Mouse (Mus musculus) liver, postnatal 0 days (tissue): Measurements from ENCODE around the gene Tmem131l. TPM values are rescaled to one million over a fixed set of nuclear protein-coding genes. Genes with fewer than 3 reads are reported as not detected.

Source experiments
- ATAC-seq: fragments of 200-750 bp; cut with Nextera tagmentation; 2 replicates; pipeline ENCODE4 v1.8.0; 2017; ENCODE audit warnings: mild to moderate bottlenecking, moderate library complexity
- DNase-seq: peaks from one replicate; pipeline ENCODE4 v3.0.0-alpha.2; 2016
- H3K27ac ChIP-seq: fragments of 300-500 bp; sonication (generic); 2 replicates; pipeline ENCODE4 v1.5.1; 2014; ENCODE audit warnings: antibody characterized with exemption, moderate library complexity, mild to moderate bottlenecking, low read depth
- H3K27me3 ChIP-seq: fragments of 300-500 bp; sonication (generic); 2 replicates; pipeline ENCODE4 v1.6.1; 2014; ENCODE audit warnings: low read length, control low read depth, mixed read lengths; ENCODE audit not compliant: insufficient read depth
- H3K36me3 ChIP-seq: fragments of 300-500 bp; sonication (generic); replicated peaks from 2 replicates; pipeline ENCODE4 v1.6.1; 2014; ENCODE audit warnings: mild to moderate bottlenecking, control low read depth, low read length, moderate library complexity, mixed read lengths; ENCODE audit not compliant: insufficient read depth
- H3K4me1 ChIP-seq: fragments of 300-500 bp; sonication (generic); 2 replicates; pipeline ENCODE4 v1.6.1; 2014; ENCODE audit warnings: antibody characterized with exemption, mild to moderate bottlenecking, control low read depth; ENCODE audit not compliant: insufficient read depth
- H3K4me2 ChIP-seq: fragments of 300-500 bp; sonication (generic); 2 replicates; pipeline ENCODE4 v1.6.1; 2014; ENCODE audit warnings: low read depth, mild to moderate bottlenecking, low read length, moderate library complexity, mixed read lengths
- H3K4me3 ChIP-seq: fragments of 300-500 bp; sonication (generic); 2 replicates; pipeline ENCODE4 v1.5.1; 2014; ENCODE audit warnings: low read depth, low read length
- H3K9ac ChIP-seq: fragments of 300-500 bp; sonication (generic); replicated peaks from 2 replicates; pipeline ENCODE4 v1.6.1; 2014; ENCODE audit warnings: mild to moderate bottlenecking, moderate library complexity
- H3K9me3 ChIP-seq: fragments of 300-500 bp; sonication (generic); 2 replicates; pipeline ENCODE4 v1.6.1; 2016; ENCODE audit warnings: mild to moderate bottlenecking, control low read depth, low read length, mixed read lengths
- CTCF ChIP-seq: sonication (generic); IDR thresholded peaks from 2 replicates; pipeline ENCODE4 v1.5.1; 2016; ENCODE audit warnings: antibody characterized with exemption, low read depth
- EP300 ChIP-seq: IDR thresholded peaks from 2 replicates; pipeline ENCODE4 v1.6.1; 2016; ENCODE audit warnings: antibody characterized with exemption, low read depth, mild to moderate bottlenecking
- WGBS: fragments of 180-500 bp; shearing (Covaris S2); extraction: QIAGEN DNeasy Blood & Tissue Kit; methylation state at CpG from one replicate; pipeline ENCODE4 v1.1.7; 2014; ENCODE audit not compliant: insufficient replicate concordance; 5-methylcytosine and 5-hydroxymethylcytosine counted together
- polyA plus RNA-seq: library from polyadenylated mRNA; unstranded; fragments of >200 nt; fragmentation: Nextera tagmentation; extraction: Ambion mirVana; gene quantifications from 2 replicates; pipeline ENCODE4 v1.2.1, GENCODE M21; 2015

Gene Tmem131l
- polyA plus RNA-seq, 1 experiment from 2014 or later, result 19.1 TPM

DNA sequence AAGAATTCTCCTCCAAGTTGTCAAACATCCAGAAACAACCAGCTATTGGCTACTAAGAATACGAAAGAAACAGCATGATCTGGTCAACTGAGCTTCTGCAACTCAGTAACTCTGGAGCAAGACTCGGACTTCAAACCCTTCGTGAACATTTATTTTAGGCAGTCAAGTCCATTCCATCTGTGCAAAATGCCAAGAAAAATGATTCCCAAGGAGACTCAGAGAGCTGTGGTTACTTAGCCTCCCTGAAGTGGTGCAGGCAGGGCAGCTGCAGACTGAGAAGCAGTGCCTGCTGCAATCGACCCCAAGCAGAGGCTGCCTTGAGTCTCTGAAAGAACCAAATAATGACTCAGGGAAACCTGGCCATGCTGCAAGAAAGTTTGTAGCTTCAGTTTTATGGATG is 98.1 kb downstream of the Tmem131l start:
- Histone ChIP-seq H3K4me1 (no peaks in the 10 kb centered on the region), H3K9ac (no peak overlapping the region), H3K27me3 (no peaks in the 10 kb centered on the region), H3K27ac (no peak overlapping the region), H3K4me3 (no peak overlapping the region), H3K4me2 (no peak overlapping the region), H3K36me3 (peaks cover 51% of the 10 kb centered on the region), H3K9me3 (no peaks in the 10 kb centered on the region)
- 79% methylated on average over 4 of the region's 4 CpGs for WGBS
- DNase-seq (no peak), ATAC-seq (no peak)
- TF ChIP-seq CTCF (no peak), EP300 (no peak)

DNA sequence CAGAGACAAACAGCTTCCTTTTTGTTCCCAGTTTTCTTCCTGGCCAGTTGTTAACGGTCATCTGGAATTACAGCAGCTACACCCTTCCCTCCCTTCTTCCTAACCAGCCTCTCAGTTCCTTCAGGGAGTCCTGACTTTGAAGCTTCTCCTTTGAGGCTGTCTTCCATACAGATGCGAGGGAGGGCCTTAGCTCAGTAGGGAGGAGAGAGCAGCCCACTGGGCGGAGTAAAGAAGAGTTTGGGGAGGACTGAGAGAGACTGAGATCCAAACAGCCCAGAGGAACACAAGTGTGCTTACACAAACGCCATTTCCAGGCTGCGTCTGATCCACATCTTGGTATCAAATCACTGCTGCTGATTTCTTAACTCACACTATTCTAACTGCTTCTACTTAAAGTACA is 101.1 kb downstream of the Tmem131l start:
- no peak overlapping the region for H3K4me2 ChIP-seq
- no peaks in the 10 kb centered on the region for H3K27me3 ChIP-seq
- 81% methylated on average over 5 of the region's 5 CpGs for WGBS
- no peak for ATAC-seq
- DNase-seq, result no peak
- peaks cover 71% of the 10 kb centered on the region for H3K36me3 ChIP-seq
- no peak overlapping the region for H3K27ac ChIP-seq
- H3K9ac ChIP-seq, result no peak overlapping the region
- H3K4me1 ChIP-seq, result no peaks in the 10 kb centered on the region
- no peak overlapping the region for H3K4me3 ChIP-seq
- TF ChIP-seq CTCF, result no peak
- no peak for TF ChIP-seq EP300
- H3K9me3 ChIP-seq, result no peaks in the 10 kb centered on the region

DNA sequence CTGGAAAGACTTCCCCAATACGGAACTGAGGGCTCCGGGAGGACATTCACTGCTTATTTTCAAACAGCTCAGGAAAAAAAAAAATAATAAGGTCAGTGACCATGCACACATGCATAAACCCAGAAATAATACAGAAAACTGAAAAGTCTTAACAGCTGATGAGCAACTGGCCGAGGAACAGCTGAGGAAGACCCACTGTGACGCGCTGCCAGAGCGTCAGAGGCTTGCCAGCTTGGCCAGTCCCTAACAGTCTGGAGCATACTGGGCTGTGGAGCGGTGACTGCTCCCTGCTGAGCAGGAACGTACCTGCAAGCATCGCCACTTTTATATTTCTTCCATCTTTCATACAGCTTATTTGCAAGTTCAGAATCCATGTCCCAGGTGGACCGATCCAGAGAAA is 105.5 kb downstream of the Tmem131l start:
- H3K4me2 ChIP-seq, result no peak overlapping the region
- no peaks in the 10 kb centered on the region for H3K4me1 ChIP-seq
- no peaks in the 10 kb centered on the region for H3K27me3 ChIP-seq
- no peak for ATAC-seq
- H3K27ac ChIP-seq, result no peak overlapping the region
- TF ChIP-seq CTCF (no peak), EP300 (no peak)
- no peak overlapping the region for H3K4me3 ChIP-seq
- DNase-seq, result no peak
- H3K9ac ChIP-seq, result no peak overlapping the region
- peaks cover 81% of the 10 kb centered on the region for H3K36me3 ChIP-seq
- H3K9me3 ChIP-seq, result no peaks in the 10 kb centered on the region
- 90% methylated on average over 10 of the region's 10 CpGs for WGBS

DNA sequence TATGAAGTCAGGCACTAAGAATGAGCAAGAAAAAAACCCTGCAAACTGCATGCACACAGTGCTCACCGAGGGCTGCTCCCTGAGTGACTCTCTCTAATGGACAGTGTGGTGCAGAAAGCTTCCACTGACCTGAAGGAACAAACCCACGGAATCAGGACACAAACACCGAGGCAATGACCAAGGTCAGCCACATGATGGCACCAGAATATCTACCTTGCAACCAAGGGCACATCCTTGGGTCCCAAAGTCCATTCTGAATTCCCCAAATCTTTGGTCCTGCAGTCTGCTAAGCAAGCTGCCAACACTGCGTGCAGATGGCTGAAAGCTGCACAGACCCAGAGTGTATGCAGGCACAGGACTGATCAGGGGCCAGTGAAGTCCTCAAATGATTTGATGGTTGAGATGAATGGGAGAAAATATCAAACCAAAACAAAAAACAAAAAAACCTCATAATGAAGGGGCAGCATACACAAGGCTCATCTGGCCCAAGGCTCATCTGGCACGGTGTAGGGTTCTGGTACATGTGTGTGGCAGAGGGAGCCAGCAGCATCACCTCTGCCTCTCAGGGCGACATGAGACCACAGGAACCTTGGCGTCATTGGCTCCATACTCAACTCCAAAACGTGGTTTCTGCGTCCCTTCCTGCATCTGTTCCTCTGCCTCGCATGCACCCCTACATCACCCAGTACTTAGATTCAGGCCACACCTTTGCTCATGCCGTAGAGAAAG is 124.0 kb downstream of the Tmem131l start:
- H3K9ac ChIP-seq, result no peak overlapping the region
- ATAC-seq, result no peak
- no peaks in the 10 kb centered on the region for H3K9me3 ChIP-seq
- no peak for DNase-seq
- no peak overlapping the region for H3K27ac ChIP-seq
- TF ChIP-seq EP300, result no peak
- TF ChIP-seq CTCF, result peak; percentile 72
- H3K36me3 ChIP-seq, result peaks cover 90% of the 10 kb centered on the region
- WGBS, result 77% methylated on average over 11 of the region's 11 CpGs
- no peaks in the 10 kb centered on the region for H3K27me3 ChIP-seq
- no peak overlapping the region for H3K4me3 ChIP-seq
- H3K4me2 ChIP-seq, result no peak overlapping the region
- H3K4me1 ChIP-seq, result no peaks in the 10 kb centered on the region

DNA sequence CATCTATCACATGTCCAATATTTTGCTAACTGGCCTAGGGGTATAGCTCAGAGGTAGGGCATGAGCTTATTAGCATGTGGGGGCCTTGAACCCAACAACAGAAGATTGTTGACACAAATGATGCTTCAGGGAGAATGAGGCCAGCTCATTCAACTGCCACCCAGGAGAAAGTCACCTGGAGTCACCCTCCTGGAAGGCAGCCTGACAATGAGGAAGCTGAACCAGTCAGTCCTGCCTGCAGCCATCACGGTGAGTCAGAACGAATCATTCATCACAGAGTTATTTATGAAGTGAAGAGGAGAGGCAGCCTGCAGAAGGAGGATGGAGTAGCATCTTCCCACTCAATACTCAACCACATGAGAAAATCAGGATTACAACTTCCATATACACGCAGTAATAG is 124.9 kb downstream of the Tmem131l start:
- WGBS, result 77% methylated on average over 3 of the region's 3 CpGs

DNA sequence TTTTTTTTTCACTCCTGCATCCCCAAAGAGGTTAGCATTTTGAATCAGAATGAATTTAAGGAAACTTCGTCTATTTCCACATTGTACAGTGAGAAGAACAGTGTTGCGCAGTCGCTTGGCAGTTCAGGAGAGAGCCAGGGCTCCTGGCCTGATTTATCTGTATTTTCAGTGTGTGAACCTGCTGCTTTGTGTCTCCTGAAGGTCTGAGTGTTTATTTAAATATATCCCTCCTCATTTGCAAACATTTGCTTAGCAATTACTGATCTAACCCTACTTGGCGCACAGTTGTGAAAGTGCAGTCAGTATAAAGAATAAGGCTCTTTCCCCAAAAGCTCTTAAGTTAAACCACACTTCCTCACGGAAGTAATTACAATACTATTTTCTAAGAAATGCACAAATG is 129.3 kb downstream of the Tmem131l start:
- H3K4me2 ChIP-seq, result no peak overlapping the region
- H3K36me3 ChIP-seq, result peaks cover 87% of the 10 kb centered on the region
- no peak for DNase-seq
- TF ChIP-seq EP300, result no peak
- no peak for TF ChIP-seq CTCF
- no peak overlapping the region for H3K9ac ChIP-seq
- no peak for ATAC-seq
- H3K27me3 ChIP-seq, result no peaks in the 10 kb centered on the region
- 79% methylated on average over 5 of the region's 5 CpGs for WGBS
- H3K4me1 ChIP-seq, result no peaks in the 10 kb centered on the region
- no peak overlapping the region for H3K4me3 ChIP-seq
- no peaks in the 10 kb centered on the region for H3K9me3 ChIP-seq
- no peak overlapping the region for H3K27ac ChIP-seq

More for the DNA sequence above, 124.9 kb downstream of the Tmem131l start:
- Histone ChIP-seq H3K27me3 (no peaks in the 10 kb centered on the region), H3K36me3 (peaks cover 90% of the 10 kb centered on the region), H3K4me2 (no peak overlapping the region), H3K4me3 (no peak overlapping the region), H3K4me1 (no peaks in the 10 kb centered on the region), H3K9ac (no peak overlapping the region), H3K27ac (no peak overlapping the region), H3K9me3 (no peaks in the 10 kb centered on the region)
- no peak for DNase-seq
- ATAC-seq, result no peak
- TF ChIP-seq CTCF, result no peak
- no peak for TF ChIP-seq EP300
